Mouse (Mus musculus): ENCODE measurements around the gene Dph1. TPM values are rescaled to one million over a fixed set of nuclear protein-coding genes. Genes with fewer than 3 reads are reported as not detected.
A peak's percentile ranks its signal among the peaks of the same experiment; 100 is the strongest.
"Not testable (repeated sequence)": the region's sequence is repeated elsewhere in the genome, so short reads cannot be mapped to it uniquely, and the experiment has no call there.

Dph1 gene
- total RNA-seq, 2 experiments from 2014 or later = 0.58 to 4.5 TPM

DNA sequence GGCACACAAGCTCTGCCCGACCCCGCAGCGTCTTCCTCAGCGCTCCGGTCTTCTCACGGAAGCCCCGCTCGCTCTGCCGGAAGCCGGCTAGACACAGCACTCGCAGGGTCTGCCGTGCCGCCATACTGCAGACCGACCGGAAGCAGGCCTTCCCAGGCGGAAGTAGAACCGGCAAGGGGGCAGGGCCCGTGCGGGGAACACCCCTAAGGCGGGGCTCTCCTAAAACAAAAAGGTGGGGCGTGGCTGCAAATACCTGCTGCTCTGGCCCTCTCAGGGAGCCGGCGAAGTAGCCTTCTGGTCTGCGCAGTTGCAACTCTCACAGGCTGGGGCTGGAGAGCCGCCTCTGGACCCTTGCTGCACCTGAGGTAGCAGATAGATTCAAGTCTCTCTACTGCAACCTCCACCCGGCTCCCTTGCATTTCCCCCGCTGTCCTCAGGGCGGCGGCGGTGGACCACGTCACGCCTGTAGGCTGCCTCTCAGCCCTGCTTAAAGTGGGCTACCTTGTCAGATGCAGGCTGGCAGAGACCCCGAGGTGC lies 12.3 kb downstream of the Dph1 start, which contains the start of gene Ovca2:
Gene Ovca2, minus strand, starts transcription at position 164 of the 537 bp plus-strand sequence.
- peak; percentile 92 for ATAC-seq (replicated peaks; ENCODE audit: low FRiP score, poor library complexity, severe bottlenecking)

GRCm38 (mm10) chr11:75178011-75178410 lies 13.0 kb downstream of the Dph1 start:
- ATAC-seq (replicated peaks; ENCODE audit: low FRiP score, poor library complexity, severe bottlenecking) = no peak

- not testable (repeated sequence) for ATAC-seq (replicated peaks; ENCODE audit: low FRiP score, poor library complexity, severe bottlenecking)
These were observed 16.5 kb downstream of the Dph1 start for GRCm38 (mm10) chr11:75174574-75174973.

GRCm38 (mm10) chr11:75173799-75174165 lies 17.3 kb downstream of the Dph1 start:
- ATAC-seq (replicated peaks; ENCODE audit: low FRiP score, poor library complexity, severe bottlenecking) = no peak

DNA sequence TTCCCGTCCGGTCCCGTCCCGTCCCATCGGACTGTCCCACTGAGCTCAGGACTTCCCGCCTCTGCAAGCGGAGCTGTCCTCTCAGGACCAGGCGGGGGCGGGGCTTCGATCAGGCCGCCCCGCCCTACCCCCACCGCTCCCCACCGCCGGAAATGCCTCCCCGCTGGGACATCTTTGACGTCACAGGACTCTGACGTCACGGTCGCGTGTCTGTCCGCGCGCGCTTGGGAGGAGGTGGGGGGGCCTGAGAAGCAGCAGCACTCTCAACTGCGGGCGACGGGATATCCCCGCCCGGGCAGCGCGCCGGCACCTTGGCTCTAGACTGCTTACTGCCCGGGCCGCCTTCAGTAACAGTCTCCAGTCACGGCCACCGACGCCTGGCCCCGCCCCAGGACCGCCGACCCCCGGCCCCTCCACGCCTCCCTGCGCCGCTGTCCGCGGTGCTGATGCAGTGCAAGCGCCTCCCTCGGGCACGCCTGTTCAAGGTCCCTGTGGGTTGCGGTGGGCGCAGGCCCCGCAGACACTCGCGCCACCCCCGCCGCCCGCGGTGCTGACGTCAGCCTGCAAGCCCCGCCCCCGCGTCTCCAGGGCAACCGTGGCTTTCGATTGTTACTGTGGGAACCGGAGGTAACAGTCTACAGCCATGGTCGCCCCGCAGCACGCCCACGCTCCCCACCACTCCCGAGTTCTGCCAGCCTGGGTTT lies 17.8 kb downstream of the Dph1 start:
- no peak; the same call in 1 of the 2 replicates for ATAC-seq (replicated peaks; ENCODE audit: low FRiP score, poor library complexity, severe bottlenecking)

DNA sequence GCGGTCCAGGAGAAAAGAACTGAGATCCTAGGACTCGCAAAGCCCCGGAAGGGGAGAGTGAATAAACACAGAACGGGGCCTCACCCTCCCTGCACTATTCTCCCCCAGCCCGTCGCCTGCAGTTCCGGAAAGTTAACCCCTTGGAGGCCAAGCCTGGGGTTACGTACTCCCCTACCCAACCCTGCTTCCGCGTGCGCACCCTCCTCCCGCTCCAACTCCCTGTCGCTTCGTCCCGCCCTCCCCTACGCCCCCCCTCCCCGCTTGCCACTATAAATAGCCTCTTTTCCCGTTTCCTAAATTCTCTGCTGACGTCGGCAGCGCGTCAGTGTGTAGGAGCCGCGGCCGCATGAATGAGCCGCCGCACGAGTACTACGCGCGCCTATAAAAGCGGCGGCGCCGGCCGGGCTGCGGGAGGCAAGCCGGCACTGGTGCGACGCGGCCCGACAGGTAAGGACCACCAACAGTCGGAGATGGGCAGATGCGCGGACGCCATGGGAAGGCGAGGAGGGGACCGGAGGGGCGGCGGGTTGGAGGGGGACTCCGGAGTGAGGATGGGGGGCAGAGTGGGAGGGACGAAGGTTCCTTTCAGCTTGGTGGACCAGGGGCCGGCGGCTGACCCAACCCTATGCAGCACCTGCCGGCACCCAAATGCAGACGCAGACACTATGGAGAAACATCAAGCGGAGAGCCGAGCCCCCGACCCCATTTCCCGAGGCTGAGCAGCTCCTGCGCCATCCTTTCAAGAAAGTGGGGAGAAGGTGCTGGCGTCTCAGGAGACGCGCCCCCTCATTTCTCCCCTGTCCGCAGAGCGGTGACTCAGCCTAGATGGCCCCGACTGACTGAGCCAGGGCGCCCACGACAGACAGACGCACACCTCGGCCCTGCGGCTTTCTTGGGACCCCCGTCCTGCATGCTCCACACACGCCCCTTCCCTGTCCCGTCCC lies 18.6 kb downstream of the Dph1 start:
- ATAC-seq (replicated peaks; ENCODE audit: low FRiP score, poor library complexity, severe bottlenecking) = no peak

- no peak for ATAC-seq (replicated peaks; ENCODE audit: low FRiP score, poor library complexity, severe bottlenecking)
These were observed 19.7 kb downstream of the Dph1 start for GRCm38 (mm10) chr11:75171186-75171865.

DNA sequence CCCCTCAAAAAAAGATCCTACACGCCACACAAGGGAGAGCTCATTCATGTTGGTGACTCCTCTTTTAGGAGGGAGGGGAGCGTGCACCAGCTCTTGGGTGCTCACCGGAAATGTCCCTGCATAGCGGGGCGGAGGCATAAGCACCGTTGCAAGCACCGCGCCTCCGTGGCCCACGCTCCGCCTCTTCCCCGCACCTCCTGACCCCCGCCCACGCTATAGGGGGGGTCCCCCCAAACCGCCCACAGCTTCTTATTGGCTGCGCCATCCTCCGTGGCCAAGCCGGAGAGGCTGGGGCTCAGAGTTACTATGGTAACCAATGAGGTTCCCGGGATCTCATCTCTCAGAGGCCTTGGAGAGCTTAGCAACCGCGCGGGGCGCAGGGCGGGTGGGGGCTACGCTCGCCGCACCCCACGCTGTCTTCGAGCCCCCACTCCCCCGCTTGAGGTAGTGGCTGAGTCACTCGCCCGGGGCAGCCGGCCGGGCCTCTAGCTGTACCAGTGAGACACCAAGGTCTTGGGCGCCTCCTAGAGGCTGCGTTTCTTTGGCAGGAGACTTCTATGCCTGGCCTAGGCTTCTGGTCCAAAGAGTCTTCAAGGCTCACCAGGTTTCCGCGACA lies 20.8 kb downstream of the Dph1 start:
- peak; percentile 51 for ATAC-seq (replicated peaks; ENCODE audit: low FRiP score, poor library complexity, severe bottlenecking)

GRCm38 (mm10) chr11:75169405-75170080 lies 21.5 kb downstream of the Dph1 start, which contains the start of gene Hic1:
Hic1 (minus strand) TSS chr11:75169519.
- no peak for ATAC-seq (replicated peaks; ENCODE audit: low FRiP score, poor library complexity, severe bottlenecking)

GRCm38 (mm10) chr11:75168590-75169361 lies 22.3 kb downstream of the Dph1 start:
- no peak for ATAC-seq (replicated peaks; ENCODE audit: low FRiP score, poor library complexity, severe bottlenecking)

GRCm38 (mm10) chr11:75167643-75168589 lies 23.1 kb downstream of the Dph1 start:
- ATAC-seq (replicated peaks; ENCODE audit: low FRiP score, poor library complexity, severe bottlenecking) = no peak

DNA sequence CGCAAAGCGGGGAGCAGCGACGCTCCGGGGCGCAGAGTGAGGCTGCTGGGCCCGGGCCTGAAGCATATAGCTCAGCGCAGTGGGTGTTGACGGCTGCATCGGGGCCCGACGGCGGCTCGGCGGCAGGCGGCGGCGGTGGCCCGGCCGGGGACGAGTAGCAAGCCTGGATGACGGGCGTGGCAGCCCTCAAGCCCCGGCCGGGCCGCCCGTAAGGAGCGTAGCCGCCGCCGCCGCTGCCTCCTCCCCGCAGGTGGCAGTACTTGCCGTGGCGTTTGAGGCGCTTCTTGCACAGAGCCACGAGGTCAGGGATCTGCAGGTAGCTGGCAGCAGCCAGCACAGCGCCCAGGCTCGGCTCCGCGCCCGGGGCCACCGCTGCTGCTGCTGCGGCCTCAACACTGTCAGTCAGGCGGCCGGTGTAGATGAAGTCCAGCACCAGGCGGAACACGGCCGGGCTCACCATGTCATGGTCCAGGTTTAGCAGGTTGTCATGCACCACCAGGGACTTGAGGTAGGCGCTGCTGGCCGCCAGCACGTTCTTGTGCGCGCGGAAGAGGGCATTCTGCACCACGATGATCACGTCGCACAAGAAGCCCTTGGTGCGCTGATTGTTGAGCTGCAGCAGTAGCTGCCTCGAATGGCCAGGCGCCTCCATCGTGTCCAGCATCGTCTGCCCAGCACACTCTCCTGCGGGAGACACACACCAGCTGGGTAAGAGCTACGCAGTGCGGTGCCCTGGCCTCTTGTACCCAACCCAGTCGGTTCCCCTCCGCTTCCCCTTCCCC lies 24.0 kb downstream of the Dph1 start:
- ATAC-seq (replicated peaks; ENCODE audit: low FRiP score, poor library complexity, severe bottlenecking) = no peak

GRCm38 (mm10) chr11:75166193-75166842 lies 24.7 kb downstream of the Dph1 start:
- ATAC-seq (replicated peaks; ENCODE audit: low FRiP score, poor library complexity, severe bottlenecking) = no peak

DNA sequence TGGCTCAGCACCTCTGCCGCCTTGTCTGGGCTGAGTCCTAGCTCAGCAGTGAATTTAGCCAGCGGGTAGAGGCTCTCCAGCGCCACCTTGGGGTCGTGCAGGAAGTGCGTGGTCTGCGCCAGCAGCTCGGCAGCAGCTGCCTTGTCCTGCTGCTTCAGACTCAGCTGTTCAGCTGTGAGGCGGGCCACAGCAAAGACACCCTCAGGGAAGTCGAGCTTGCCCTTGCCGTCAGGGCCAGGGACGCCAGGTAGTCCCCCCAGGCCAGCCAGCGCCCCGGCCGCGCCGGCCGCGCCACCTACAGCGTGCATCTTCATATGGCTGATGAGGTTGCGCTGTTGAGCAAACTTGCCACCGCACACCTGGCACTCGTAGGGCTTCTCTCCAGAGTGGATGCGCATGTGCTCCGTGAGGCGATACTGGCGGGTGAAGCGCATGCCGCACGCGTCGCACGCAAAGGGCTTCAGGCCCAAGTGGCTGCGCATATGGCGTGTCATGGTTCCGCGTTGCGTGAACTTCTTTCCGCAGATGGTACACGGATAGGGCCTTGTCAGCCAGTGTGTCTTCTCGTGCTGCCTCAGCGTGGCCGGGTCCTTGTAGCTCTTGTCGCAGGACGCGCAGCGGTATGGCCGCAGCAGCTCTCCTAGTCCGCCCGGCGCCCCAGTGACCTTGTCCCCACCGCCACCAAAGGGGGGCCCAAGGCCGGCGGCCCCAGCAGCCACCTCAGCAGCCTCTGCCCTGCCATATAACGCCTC lies 25.4 kb downstream of the Dph1 start:
- ATAC-seq (replicated peaks; ENCODE audit: low FRiP score, poor library complexity, severe bottlenecking) = peak; percentile 56

DNA sequence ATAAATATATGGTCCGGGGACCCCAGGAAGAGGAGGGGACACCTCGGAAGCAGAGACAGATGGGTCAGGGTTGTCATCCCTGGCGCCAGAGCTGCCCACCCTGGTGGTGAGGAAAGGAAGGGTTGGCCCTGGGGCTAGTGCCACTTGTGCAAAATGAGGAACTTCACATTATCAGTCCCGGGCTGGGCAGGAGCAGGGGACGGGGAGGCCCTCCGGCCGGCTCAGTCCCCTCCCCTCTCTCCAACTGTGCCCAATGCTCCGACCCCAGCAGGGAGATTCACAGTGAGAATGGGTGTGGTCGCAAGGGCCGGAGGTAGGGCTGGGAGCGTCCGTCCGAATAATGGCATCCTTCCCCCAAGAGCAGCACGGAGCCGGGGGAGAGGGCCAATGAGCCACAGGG lies 26.3 kb downstream of the Dph1 start:
- ATAC-seq (replicated peaks; ENCODE audit: low FRiP score, poor library complexity, severe bottlenecking) = 0 out of 2 replicates have a peak, but pooled peaks have one; percentile 13
